Mouse (Mus musculus) ES-E14 (cell line): ENCODE measurements around the gene Clcnkb.

ENCODE experiments used
- CHD2 ChIP-seq: IDR thresholded peaks from 2 replicates; pipeline ENCODE4 v1.6.1; 2014; ENCODE audit warnings: mild to moderate bottlenecking, low read depth, low read length, inconsistent platforms
- MAFK ChIP-seq: IDR thresholded peaks from 2 replicates; pipeline ENCODE4 v1.6.1; 2014; ENCODE audit warnings: mild to moderate bottlenecking, low read depth, low read length, inconsistent platforms; ENCODE audit not compliant: insufficient read depth
- ZC3H11A ChIP-seq: IDR thresholded peaks from 2 replicates; pipeline ENCODE4 v1.6.1; 2012; ENCODE audit warnings: low read depth, mild to moderate bottlenecking, inconsistent platforms, low read length, borderline replicate concordance
- ZNF384 ChIP-seq: IDR thresholded peaks from 2 replicates; pipeline ENCODE4 v1.6.1; 2012; ENCODE audit warnings: low read depth, low read length, inconsistent platforms

GRCm38 (mm10) chr4:141423288-141423687, 7.5 kb upstream of the Clcnkb start:
- no peak for TF ChIP-seq ZNF384
- TF ChIP-seq CHD2: no peak
- TF ChIP-seq MAFK: no peak
- no peak for TF ChIP-seq ZC3H11A
